Mouse (Mus musculus) olfactory bulb, adult 2 months (tissue): ENCODE results near the gene Mapk8ip1. TPM values are rescaled to one million over a fixed set of nuclear protein-coding genes. Genes with fewer than 3 reads are reported as not detected.

Source experiments
- H3K27ac ChIP-seq: fragments of 200-500 bp; 2 replicates; pipeline ENCODE4 v1.5.1; 2012; ENCODE audit warnings: low read depth, low read length; ENCODE audit not compliant: insufficient read depth
- H3K4me1 ChIP-seq: fragments of 200-500 bp; 2 replicates; pipeline ENCODE4 v1.6.1; 2012; ENCODE audit warnings: low read length; ENCODE audit not compliant: control insufficient read depth, insufficient read depth
- H3K4me3 ChIP-seq: fragments of 200-500 bp; 2 replicates; pipeline ENCODE4 v1.5.1; 2012; ENCODE audit warnings: mild to moderate bottlenecking, low read depth, low read length, moderate library complexity; ENCODE audit not compliant: insufficient read depth
- CTCF ChIP-seq: fragments of 200-500 bp; IDR thresholded peaks from 2 replicates; pipeline ENCODE4 v1.5.1; 2012; ENCODE audit warnings: low read depth, mild to moderate bottlenecking, low read length, moderate library complexity; ENCODE audit not compliant: insufficient read depth
- POLR2A ChIP-seq: fragments of 200-500 bp; IDR thresholded peaks from 2 replicates; pipeline ENCODE4 v1.6.1; 2012; ENCODE audit warnings: mild to moderate bottlenecking, low read depth, low read length, moderate library complexity; ENCODE audit not compliant: insufficient read depth
- WGBS: fragments of 180-500 bp; shearing (Covaris S2); methylation state at CpG from one replicate; pipeline ENCODE4 v1.1.7; 2018; 5-methylcytosine and 5-hydroxymethylcytosine counted together
- polyA plus RNA-seq: library from polyadenylated mRNA; stranded (reverse); fragments of >200 nt; gene quantifications from 2 replicates; pipeline ENCODE4 v1.2.4, GENCODE M21; 2012; ENCODE audit warnings: low replicate concordance; ENCODE audit not compliant: missing spikeins, insufficient read depth, insufficient read length

The Mapk8ip1 gene
- polyA plus RNA-seq, 1 experiment: not detected

- H3K4me1 ChIP-seq: peaks cover 37% of the 10 kb centered on the region
- no peak for TF ChIP-seq CTCF
- no peak for TF ChIP-seq POLR2A
- 44% methylated on average over 2 of the region's 2 CpGs for WGBS
- H3K4me3 ChIP-seq: no peak overlapping the region
- H3K27ac ChIP-seq: 0 out of 2 replicates have a peak overlapping the region, but pooled peaks have one; percentile 47
Observed at GRCm38 (mm10) chr2:92430089-92430488, 29.0 kb upstream of the Mapk8ip1 start.

DNA sequence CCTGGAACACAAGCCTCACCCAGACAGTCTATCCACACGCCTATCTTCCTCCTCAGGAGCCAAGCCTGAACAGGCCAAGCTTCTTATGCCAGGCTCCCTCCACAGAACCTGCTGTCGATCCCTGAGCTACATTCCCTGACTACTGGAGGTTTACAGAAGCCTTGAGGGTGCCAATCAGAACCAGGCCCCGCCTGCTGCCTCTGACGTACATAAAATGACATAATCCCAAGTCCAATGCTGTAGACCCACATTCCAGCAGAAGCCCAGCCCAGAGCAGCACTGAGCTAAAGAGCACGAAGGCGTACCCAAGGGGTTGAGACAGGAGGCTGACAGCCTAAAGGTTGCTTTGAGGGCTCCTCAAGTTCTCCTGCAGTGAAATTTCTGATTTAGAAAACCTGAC is 26.8 kb upstream of the Mapk8ip1 start:
- 19% methylated on average over 6 of the region's 6 CpGs for WGBS
- no peak overlapping the region for H3K4me3 ChIP-seq

DNA sequence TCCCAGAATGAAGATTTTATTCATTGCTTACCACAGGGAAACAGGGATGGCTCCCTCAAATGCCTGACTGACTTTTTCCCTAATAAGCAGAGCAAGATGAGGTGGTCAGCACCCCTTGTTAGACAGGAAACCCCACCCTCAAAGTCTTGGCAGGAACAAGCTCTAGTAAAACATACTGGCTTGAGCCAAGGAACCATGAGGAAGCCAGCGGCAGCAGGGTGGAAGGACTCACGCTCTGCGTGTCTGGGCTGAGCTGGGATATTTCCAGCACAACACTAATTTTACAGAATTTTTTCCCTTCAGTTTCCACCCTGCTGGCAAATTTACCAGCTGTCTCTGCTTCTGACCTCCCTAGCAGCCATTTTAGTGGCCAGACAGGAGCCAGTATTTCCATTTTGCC is 25.4 kb upstream of the Mapk8ip1 start:
- H3K4me1 ChIP-seq: peaks cover 57% of the 10 kb centered on the region
- TF ChIP-seq CTCF: no peak
- TF ChIP-seq POLR2A: no peak
- 15% methylated on average over 3 of the region's 3 CpGs for WGBS
- peak overlapping the region; percentile 77 for H3K27ac ChIP-seq
- H3K4me3 ChIP-seq: no peak overlapping the region

More for the DNA sequence above, 26.8 kb upstream of the Mapk8ip1 start:
- H3K27ac ChIP-seq: peak overlapping the region; percentile 77
- TF ChIP-seq CTCF (no peak), POLR2A (no peak)
- peaks cover 56% of the 10 kb centered on the region for H3K4me1 ChIP-seq

DNA sequence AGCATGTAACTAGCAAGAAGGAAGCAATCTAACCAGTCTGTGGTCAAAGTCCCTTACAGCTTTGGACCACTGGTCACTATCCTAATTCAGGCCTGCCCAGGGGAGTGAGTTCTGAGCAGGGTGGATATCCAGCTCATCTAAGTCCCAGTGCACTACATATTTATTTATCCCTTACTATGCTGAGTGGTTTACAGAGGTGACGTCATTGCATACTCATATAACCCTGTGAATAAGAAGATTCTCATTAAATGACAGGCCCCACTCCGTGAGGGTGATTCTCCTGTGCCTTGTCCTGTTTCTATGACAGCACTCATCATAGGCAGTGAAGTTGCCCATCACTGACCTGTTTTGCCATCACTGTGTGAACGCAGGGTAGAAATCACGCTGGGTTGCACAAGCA is 24.3 kb upstream of the Mapk8ip1 start:
- no peak overlapping the region for H3K4me3 ChIP-seq
- H3K4me1 ChIP-seq: peaks cover 52% of the 10 kb centered on the region
- TF ChIP-seq POLR2A (no peak), CTCF (no peak)
- peak overlapping the region; percentile 85 for H3K27ac ChIP-seq
- WGBS: 37% methylated on average over 4 of the region's 4 CpGs

DNA sequence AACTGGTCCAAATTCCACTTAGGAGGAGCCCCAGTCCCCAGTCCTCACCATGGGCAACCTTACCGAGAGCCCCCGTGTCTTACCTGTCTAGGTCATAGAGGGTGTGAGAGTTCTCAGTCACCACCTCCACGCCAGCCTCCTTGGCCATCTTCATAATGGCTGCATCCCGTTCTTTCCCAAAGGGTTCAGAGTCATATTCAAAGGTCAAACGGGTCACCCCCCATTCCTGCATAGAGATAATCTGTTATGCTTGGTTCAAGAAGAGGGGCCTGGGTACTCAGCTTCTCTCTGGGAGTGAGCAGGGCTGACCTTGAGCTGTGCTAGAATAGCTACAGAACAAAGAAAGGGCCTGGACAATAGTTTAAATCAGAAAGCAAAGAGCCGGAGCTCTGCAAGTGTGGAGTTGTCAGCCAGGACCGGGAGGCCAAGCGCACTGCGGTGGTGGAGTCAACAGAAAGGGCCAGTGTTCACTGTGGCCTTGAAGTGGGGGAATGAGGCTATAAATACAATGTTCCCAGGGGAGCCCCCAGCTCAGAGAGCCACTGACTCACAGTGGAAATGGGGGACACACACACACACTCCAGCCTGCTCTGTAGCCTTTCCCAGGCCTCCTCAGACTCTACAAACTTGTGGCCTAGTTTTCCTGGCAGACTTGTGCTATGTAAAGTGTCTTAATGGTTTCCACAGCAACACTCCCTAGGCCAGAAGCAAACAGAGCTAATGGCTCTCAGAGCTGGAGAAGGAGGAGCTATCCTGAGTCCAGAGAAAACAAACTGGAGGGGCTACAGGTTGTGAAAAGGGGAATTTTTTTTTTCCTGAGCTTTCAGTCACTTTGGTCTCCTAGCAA is 23.6 kb upstream of the Mapk8ip1 start:
- peak overlapping the region; percentile 85 for H3K27ac ChIP-seq
- TF ChIP-seq CTCF (no peak), POLR2A (no peak)
- H3K4me3 ChIP-seq: no peak overlapping the region
- peaks cover 50% of the 10 kb centered on the region for H3K4me1 ChIP-seq
- WGBS: 31% methylated on average over 9 of the region's 9 CpGs

DNA sequence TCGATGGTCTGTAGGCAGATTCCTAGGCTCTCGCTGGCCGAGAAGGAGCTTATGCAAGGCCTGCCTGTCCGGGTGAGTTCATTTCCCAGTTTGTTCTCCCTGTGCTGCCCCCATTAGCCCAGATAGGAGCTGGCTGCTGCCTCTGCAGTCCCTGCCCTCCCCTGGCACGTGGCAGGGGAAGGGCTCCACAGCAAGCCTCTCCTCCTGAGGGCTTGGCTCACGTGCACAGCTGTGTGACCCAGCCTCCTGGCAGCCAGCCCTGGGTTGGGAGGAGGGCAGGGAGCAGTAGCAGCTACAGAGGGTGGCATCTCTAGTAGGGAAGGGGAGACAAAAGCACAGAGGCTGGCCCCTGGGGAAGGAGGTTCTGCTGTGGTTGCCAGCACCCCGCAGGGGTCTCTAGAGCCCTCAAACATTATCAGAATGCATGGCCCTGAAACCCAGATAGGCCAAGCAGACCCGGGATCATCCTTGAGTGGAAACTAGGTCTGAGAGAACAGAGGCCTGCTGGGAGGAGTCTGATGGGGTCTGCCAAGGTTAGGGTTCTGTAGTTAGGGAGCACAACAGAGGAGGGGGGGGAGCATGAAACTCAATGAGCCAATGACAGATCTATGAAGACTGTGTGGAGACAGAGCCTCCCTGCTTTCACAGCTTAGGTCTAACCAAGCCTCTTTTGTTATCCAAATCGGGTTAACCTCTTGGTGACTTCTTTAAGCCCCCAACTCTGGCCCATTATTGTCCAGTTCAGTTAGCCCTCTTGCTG is 22.8 kb upstream of the Mapk8ip1 start:
- Histone ChIP-seq H3K4me1 (peaks cover 45% of the 10 kb centered on the region), H3K27ac (peak overlapping the region; percentile 83), H3K4me3 (no peak overlapping the region)
- TF ChIP-seq POLR2A (no peak), CTCF (no peak)
- WGBS: 7% methylated on average over 9 of the region's 9 CpGs

DNA sequence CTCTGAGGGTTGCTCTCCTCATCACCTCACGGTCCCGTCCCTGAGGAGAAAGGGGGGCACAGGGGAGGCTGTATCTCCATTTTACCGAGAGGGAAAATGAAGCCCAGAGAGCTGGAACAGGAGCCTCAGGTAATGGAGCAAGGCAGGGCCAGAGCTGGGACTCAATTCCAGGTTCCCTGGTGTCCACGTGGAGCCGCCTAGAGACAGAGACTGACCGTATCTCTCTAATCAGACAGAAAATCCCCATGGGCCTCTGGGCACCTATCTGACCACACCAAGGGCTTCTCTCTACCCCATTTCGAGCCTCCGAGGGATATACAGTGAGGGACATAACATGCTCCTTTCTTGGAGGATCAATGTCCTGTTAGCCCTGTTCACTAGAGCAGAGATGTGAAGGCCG is 22.1 kb upstream of the Mapk8ip1 start:
- H3K4me3 ChIP-seq: no peak overlapping the region
- peaks cover 43% of the 10 kb centered on the region for H3K4me1 ChIP-seq
- WGBS: 66% methylated on average over 9 of the region's 9 CpGs
- peak overlapping the region; percentile 83 for H3K27ac ChIP-seq
- TF ChIP-seq POLR2A (no peak), CTCF (no peak)

DNA sequence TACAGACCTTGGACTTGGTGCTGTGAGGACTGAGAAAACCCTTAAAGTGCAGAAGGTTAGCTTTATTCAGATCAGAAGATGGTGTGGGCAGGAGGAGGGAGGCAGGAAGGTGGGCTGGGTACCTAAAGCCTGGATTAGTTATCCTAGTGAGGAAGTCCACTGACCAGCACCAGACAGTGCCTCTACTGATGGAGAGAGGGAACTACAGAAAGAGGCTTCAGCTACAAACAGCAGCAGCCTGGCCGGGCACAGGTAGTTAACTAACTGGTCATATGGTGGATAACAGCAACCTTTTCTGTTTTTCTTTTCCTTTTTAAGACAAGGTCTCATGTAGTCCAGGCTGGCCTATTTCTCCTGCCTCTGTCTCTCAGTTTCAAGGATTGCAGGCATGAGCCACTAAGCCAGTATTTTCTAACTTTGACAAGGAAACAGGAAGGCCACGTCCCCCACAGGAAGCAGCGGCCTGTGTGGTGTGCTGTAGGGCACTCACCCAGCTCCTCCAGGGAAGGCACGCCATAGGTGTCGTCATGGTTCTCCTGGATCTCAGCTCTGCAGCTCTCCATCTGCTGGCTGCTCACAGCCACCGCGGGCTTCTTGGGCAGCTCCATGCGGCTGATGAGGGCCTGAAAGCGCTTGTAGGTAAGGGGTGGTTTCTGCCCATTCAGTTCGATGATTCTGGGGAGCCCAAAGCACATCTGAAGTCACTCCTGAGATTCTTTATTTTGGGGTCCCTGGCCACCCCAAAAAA is 21.5 kb upstream of the Mapk8ip1 start:
- H3K4me3 ChIP-seq: no peak overlapping the region
- WGBS: 52% methylated on average over 10 of the region's 10 CpGs
- no peak for TF ChIP-seq CTCF
- TF ChIP-seq POLR2A: no peak
- H3K4me1 ChIP-seq: peaks cover 37% of the 10 kb centered on the region
- peak overlapping the region; percentile 83; the same call in 1 of the 2 replicates for H3K27ac ChIP-seq
